Mouse (Mus musculus): ENCODE results near the gene Peak1.
A peak's percentile ranks its signal among the peaks of the same experiment; 100 is the strongest.

Peak1 gene

GRCm38 (mm10) chr9:56415935-56416607 lies 1.8 kb downstream of the Peak1 start:
- DNase-seq (ENCODE audit: low spot score in 2 of 2), result no peak

- DNase-seq (ENCODE audit: low spot score in 2 of 2), result no peak
Observed at GRCm38 (mm10) chr9:56415393-56415792, 2.5 kb downstream of the Peak1 start.

DNA sequence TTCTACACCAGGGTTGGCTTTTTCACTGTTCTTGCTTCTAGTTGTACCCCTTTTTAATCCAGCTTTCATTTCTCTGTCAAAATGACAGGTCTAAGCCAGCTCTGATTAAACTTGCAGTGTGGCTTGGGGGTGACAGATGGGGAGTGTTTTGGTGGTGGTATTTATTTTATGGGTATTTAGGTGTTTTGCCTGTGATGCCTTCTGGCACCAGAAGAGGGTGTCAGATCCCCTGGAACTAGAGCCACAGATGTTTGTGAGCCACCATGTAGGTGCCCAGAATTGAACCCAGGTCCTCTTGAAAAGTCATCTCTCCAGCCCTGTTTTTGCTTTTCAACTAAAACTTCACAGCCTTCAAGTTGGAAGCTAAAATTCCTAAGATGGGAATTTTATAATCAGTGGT lies 3.5 kb downstream of the Peak1 start:
- DNase-seq (ENCODE audit: low spot score in 2 of 2), result no peak

DNA sequence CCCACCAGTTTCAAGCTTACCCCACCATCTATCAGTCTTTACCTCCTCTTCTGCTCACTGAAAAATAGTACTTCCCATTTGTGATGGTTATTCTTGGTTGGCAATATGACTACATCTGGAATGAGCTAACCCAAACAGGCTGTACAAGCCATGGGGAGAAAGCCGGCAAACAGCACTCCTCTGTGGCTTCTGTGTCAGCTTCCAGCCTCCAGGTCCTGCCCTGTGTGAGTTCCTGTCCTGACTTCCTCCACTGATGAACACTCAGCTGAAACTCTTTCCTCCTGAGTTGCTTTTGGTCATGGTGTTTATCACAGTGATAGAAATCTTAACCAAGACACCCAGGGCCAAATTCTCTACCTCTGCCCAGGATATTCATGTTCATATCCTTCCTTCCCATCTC lies 5.2 kb downstream of the Peak1 start:
- DNase-seq (ENCODE audit: low spot score in 2 of 2), result no peak

- DNase-seq (ENCODE audit: low spot score in 2 of 2), result no peak
Observed at GRCm38 (mm10) chr9:56409928-56410327, 7.9 kb downstream of the Peak1 start.

- DNase-seq (ENCODE audit: low spot score in 2 of 2), result no peak
Observed at GRCm38 (mm10) chr9:56404619-56405018, 13.2 kb downstream of the Peak1 start.

DNA sequence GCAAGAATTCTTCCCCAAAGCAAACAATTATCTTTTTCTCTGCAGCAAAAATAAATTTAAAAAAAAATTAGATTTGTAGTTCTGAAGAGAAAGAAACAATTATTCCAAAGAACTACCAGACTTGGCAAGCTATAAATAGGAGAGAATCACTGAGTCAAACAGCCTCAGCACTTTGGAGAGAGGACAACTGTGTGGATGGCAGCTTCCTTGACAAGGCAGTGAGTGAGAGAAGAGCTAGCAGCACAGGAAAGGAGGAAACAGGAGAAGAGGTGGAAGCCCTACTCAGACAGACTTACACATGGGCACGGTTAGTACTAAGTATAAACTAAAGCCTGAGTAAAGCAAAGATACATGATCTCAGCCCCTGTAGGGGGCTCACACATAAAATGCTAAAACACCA lies 21.6 kb downstream of the Peak1 start:
- no peak for DNase-seq (ENCODE audit: low spot score in 2 of 2)

GRCm38 (mm10) chr9:56392857-56393256 lies 25.0 kb downstream of the Peak1 start:
- no peak for DNase-seq (ENCODE audit: low spot score in 2 of 2)

GRCm38 (mm10) chr9:56382786-56383185 lies 35.1 kb downstream of the Peak1 start:
- no peak for DNase-seq (ENCODE audit: low spot score in 2 of 2)

GRCm38 (mm10) chr9:56374401-56374800 lies 43.5 kb downstream of the Peak1 start:
- peak; percentile 35 to 41 for DNase-seq (ENCODE audit: low spot score in 2 of 2)

GRCm38 (mm10) chr9:56370710-56371109 lies 47.2 kb downstream of the Peak1 start:
- DNase-seq (ENCODE audit: low spot score in 2 of 2), result no peak

DNA sequence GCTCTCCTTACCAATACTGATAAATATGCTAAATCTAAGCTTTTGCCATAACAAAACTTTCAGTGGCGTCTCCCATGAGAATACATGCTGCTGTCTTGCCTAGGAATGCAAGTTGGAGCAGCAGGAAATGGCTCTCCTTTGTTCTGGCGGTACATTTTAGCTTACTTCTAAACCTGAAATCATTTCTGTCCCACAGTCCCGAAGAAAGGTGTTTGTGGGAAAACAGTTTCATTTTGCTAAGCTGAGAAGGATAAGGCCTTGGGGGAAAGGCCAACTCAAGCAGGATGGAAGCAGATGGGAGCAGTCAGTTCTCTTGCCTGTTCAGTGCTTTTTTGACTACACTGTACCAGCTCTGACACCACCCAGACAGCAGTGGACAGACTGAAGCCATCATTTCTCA lies 49.1 kb downstream of the Peak1 start:
- DNase-seq (ENCODE audit: low spot score in 2 of 2), result no peak

DNA sequence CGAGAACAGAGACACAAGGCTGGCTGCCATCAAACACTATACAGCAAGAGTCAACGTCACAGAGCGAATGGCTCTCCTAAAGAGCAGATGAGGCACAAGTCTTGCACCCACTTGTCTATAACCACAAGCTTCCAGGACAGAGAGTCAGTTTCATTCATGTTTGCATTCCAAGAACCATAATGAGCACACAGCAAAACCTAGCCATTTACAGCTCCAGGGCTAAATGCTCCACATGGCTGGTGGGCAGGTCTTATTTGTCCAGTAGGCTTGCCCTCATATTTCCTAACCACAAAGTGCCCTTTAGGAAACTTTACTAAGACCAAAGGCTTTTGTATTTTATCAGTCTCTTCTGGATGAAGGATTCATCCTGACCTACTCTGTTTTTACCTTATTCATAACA lies 54.6 kb downstream of the Peak1 start:
- DNase-seq (ENCODE audit: low spot score in 2 of 2), result no peak

DNA sequence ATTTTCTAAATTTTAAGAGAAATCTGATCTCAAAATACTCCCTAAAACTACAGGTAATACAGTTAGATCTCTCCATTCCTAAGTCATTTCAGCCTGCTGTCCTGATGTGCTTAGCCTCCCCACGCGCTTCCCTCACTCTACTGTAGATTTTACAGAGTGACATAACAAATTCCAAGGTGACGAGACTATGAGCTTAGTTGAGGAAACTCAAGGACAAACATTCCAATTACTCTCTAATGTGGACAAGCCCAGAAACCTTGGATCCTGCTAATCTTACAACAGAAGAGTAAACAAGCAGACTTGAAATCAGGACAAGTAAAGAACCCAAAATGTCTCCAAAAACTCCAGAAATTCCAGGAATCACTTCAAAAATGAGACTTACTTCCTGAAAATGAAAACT lies 58.6 kb downstream of the Peak1 start:
- no peak for DNase-seq (ENCODE audit: low spot score in 2 of 2)

DNA sequence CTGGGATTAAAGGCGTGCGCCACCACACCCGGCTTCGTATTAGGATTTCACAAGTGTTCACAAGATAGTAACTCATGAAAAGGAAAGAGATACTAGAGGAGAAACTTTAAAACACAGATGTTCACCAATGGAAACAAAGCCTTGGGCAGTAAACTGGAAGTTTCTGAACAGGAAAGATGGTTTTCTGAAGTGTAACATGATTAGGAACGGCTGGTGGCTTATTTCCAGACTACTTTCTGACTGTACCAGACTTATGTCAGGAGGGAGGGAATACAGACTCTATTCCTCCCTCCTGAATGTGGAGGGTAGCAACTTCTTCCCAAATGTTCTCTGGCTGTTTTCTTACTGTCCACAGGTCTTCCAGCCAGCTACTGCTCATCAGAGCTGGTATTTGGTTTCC lies 62.7 kb downstream of the Peak1 start:
- no peak for DNase-seq (ENCODE audit: low spot score in 2 of 2)

GRCm38 (mm10) chr9:56346321-56346720 lies 71.5 kb downstream of the Peak1 start:
- DNase-seq (ENCODE audit: low spot score in 2 of 2), result no peak

- peak; percentile 22 to 27 for DNase-seq (ENCODE audit: low spot score in 2 of 2)
Observed at GRCm38 (mm10) chr9:56339426-56340195, 78.3 kb downstream of the Peak1 start.

- DNase-seq (ENCODE audit: low spot score in 2 of 2), result no peak
Observed at GRCm38 (mm10) chr9:56334363-56334762, 83.5 kb downstream of the Peak1 start.

DNA sequence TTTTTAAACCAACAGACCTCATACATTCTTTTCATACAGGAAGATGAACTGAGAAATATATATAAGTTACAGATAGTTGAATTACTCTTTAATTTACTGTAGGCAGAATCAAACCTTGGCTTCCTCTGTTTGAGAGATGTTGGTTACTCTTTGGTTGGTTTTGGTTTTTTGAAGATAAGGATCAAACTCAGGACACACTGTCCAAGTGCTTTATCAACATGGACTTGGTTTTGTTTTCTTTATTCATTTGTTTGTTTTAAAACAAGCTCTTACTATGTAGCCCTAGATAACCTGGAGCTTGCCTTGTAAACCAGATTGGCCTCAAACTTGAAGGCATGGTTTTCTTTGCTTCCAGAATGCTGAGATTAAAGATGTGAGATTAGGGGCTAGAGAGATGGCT lies 85.1 kb downstream of the Peak1 start:
- DNase-seq (ENCODE audit: low spot score in 2 of 2), result no peak

DNA sequence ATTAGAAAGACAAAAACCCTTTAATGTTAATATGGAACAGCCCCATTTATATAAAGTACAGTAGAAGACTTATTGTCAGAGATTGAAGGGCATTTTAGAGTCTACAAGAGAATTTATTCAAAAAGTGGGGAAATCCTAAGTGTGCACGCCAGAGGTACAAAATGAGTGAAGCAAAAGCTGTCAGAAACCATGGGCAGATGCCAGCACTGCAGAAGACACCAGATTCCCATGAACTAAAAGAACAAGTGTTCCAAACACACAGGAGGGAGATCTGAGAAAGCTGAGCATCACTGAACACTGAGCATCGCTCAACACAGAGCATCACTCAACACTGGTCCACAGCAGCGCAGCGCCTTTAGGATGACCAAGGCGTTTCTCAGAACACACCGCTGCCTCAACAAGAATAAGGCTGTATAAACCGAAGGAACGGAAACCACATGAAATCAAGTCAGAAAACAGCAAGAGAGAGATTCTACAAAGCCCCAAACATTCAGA lies 91.3 kb downstream of the Peak1 start:
- DNase-seq (ENCODE audit: low spot score in 2 of 2), result no peak

DNA sequence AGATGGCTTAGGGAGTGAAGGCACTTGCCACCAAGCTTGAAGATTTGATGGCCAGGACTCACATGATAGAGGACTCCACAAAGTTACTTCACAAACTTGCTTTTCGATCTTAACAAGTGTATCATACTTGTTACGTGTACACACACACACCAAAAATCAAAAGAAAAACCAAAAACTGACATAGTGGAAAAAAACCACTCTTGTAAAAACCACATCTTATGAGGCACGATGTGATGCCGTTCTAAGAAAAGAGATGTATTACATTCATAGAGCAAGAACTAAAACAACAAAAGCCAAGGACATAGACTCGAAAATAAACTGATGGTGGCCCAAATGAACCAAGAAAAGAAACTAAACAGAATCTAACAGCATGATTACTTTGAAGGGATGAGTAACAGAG lies 92.1 kb downstream of the Peak1 start:
- DNase-seq (ENCODE audit: low spot score in 2 of 2), result no peak

GRCm38 (mm10) chr9:56324576-56325355 lies 93.1 kb downstream of the Peak1 start:
- DNase-seq (ENCODE audit: low spot score in 2 of 2), result peak; percentile 51 to 62

DNA sequence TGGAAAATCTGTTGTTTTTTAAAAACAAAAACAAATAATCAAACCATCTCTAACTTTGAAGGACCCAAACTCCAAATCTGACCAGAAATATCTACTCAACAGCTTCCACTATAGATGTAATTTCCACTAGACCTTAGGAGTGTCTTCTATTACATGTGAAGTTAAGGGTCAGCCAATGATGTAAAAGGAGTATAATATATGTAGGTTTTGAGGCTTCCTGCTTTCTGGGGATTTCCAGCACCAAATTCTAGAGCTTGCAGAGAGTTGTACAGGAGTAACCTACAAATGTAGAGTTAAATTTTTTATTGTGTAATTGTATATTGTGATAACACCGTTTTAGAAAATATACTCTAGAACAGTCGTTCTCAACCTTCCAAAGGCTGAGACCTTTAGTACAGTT lies 96.6 kb downstream of the Peak1 start:
- no peak for DNase-seq (ENCODE audit: low spot score in 2 of 2)

Measured in heart, adult 9 months (tissue).